Mouse (Mus musculus): ENCODE data around the gene Dgki. TPM values are rescaled to one million over a fixed set of nuclear protein-coding genes. Genes with fewer than 3 reads are reported as not detected.

Gene Dgki
- polyA plus RNA-seq, 1 experiment from 2014 or later: 7.0 TPM

GRCm38 (mm10) chr6:36926455-36926854 is 373.5 kb downstream of the Dgki start:
- WGBS: 61% methylated on average over 4 of the region's 4 CpGs
- Histone ChIP-seq H3K9me3 (no peaks in the 10 kb centered on the region), H3K27me3 (no peaks in the 10 kb centered on the region), H3K9ac (no peak overlapping the region), H3K36me3 (no peaks in the 10 kb centered on the region), H3K4me1 (replicated peaks) (0 out of 2 replicates have a peak, but pooled peaks cover 4% of the 10 kb centered on the region), H3K4me2 (no peak overlapping the region), H3K27ac (replicated peaks) (no peak overlapping the region), H3K4me3 (no peak overlapping the region)
- peak; percentile 72 for ATAC-seq (ENCODE audit: low FRiP score, low read depth)

- H3K36me3 ChIP-seq: peaks cover 10% of the 10 kb centered on the region; the same call in 1 of the 2 replicates
- H3K4me3 ChIP-seq: no peak overlapping the region
- 0 out of 2 replicates have a peak, but pooled peaks cover 4% of the 10 kb centered on the region for H3K4me1 ChIP-seq (replicated peaks)
- 79% methylated on average over 4 of the region's 4 CpGs for WGBS
- H3K9ac ChIP-seq: no peak overlapping the region
- no peak overlapping the region for H3K27ac ChIP-seq (replicated peaks)
- H3K4me2 ChIP-seq: no peak overlapping the region
- no peak for ATAC-seq (ENCODE audit: low FRiP score, low read depth)
- H3K9me3 ChIP-seq: no peaks in the 10 kb centered on the region; the same call in 1 of the 2 replicates
- no peaks in the 10 kb centered on the region for H3K27me3 ChIP-seq
Measured at GRCm38 (mm10) chr6:36922006-36922405, 378.0 kb downstream of the Dgki start.

GRCm38 (mm10) chr6:36911586-36911985 is 388.4 kb downstream of the Dgki start:
- Histone ChIP-seq H3K4me3 (no peak overlapping the region), H3K4me1 (replicated peaks) (no peaks in the 10 kb centered on the region), H3K27ac (replicated peaks) (0 out of 2 replicates have a peak overlapping the region, but pooled peaks have one; percentile 34), H3K36me3 (no peaks in the 10 kb centered on the region), H3K9ac (no peak overlapping the region), H3K27me3 (no peaks in the 10 kb centered on the region), H3K9me3 (no peaks in the 10 kb centered on the region), H3K4me2 (no peak overlapping the region)
- WGBS: 38% methylated on average over 6 of the region's 6 CpGs
- no peak for ATAC-seq (ENCODE audit: low FRiP score, low read depth)

GRCm38 (mm10) chr6:36907191-36907590 is 392.8 kb downstream of the Dgki start:
- Histone ChIP-seq H3K4me3 (no peak overlapping the region), H3K9me3 (no peaks in the 10 kb centered on the region), H3K27me3 (no peaks in the 10 kb centered on the region), H3K4me2 (no peak overlapping the region), H3K36me3 (no peaks in the 10 kb centered on the region), H3K4me1 (replicated peaks) (peaks cover 22% of the 10 kb centered on the region), H3K27ac (replicated peaks) (no peak overlapping the region), H3K9ac (no peak overlapping the region)
- no peak for ATAC-seq (ENCODE audit: low FRiP score, low read depth)
- 63% methylated on average over 3 of the region's 3 CpGs for WGBS

GRCm38 (mm10) chr6:36905965-36906364 is 394.0 kb downstream of the Dgki start:
- H3K27ac ChIP-seq (replicated peaks): no peak overlapping the region
- no peak for ATAC-seq (ENCODE audit: low FRiP score, low read depth)
- H3K27me3 ChIP-seq: no peaks in the 10 kb centered on the region
- H3K9me3 ChIP-seq: no peaks in the 10 kb centered on the region
- H3K36me3 ChIP-seq: no peaks in the 10 kb centered on the region
- 95% methylated on average over 3 of the region's 3 CpGs for WGBS
- no peak overlapping the region for H3K4me2 ChIP-seq
- H3K4me1 ChIP-seq (replicated peaks): peaks cover 22% of the 10 kb centered on the region
- no peak overlapping the region for H3K9ac ChIP-seq
- H3K4me3 ChIP-seq: no peak overlapping the region

DNA sequence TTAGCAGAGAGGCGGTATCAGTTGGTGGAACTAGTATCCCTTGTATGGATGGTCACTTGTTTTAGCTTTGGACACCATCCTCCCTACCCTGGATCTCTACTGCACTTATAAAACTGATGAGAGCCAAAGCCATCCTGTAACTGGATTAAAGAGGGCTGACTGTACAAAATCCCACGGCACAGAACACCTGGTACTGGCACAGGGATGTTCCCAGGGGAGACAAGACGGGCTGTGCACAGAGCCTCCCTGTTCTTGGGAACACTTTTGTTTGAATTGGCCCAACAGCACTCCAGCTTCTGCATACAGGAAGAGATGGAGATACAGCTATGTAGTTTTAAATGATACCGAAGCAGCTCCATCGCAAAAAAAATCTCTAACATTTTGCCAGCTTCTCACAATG is 395.1 kb downstream of the Dgki start:
- H3K4me2 ChIP-seq: no peak overlapping the region
- H3K4me1 ChIP-seq (replicated peaks): peaks cover 22% of the 10 kb centered on the region
- H3K9ac ChIP-seq: no peak overlapping the region
- no peaks in the 10 kb centered on the region for H3K36me3 ChIP-seq
- H3K4me3 ChIP-seq: no peak overlapping the region
- no peaks in the 10 kb centered on the region for H3K27me3 ChIP-seq
- no peaks in the 10 kb centered on the region for H3K9me3 ChIP-seq
- no peak overlapping the region for H3K27ac ChIP-seq (replicated peaks)
- 72% methylated on average over 5 of the region's 5 CpGs for WGBS
- no peak for ATAC-seq (ENCODE audit: low FRiP score, low read depth)

DNA sequence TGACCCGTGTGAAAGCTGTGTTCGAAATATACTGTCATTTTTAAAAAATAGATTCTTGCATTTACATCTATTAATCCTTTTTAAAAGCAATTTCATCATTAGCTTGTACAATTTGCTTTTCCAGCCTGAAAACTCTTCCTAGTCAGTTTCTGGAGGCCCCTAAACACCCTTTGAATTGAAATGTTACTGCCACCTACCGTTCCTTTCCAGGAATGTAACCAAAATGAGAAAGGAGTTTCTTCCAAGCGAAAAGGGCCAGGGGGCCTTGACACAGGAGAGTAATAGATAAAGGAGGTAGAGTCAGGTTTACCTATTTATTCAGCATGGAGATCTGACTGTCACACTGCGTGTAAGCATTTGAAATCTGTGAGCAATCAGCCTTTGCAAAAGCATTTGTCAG is 396.2 kb downstream of the Dgki start:
- 0 out of 2 replicates have a peak overlapping the region, but pooled peaks have one; percentile 27 for H3K4me2 ChIP-seq
- H3K27me3 ChIP-seq: no peaks in the 10 kb centered on the region
- H3K36me3 ChIP-seq: no peaks in the 10 kb centered on the region
- ATAC-seq (ENCODE audit: low FRiP score, low read depth): peak; percentile 75; the same call in 1 of the 2 replicates
- H3K9ac ChIP-seq: no peak overlapping the region
- H3K4me1 ChIP-seq (replicated peaks): peaks cover 22% of the 10 kb centered on the region
- 10% methylated on average over 5 of the region's 5 CpGs for WGBS
- H3K4me3 ChIP-seq: no peak overlapping the region
- H3K27ac ChIP-seq (replicated peaks): peak overlapping the region; percentile 67; the same call in 1 of the 2 replicates
- H3K9me3 ChIP-seq: no peaks in the 10 kb centered on the region

DNA sequence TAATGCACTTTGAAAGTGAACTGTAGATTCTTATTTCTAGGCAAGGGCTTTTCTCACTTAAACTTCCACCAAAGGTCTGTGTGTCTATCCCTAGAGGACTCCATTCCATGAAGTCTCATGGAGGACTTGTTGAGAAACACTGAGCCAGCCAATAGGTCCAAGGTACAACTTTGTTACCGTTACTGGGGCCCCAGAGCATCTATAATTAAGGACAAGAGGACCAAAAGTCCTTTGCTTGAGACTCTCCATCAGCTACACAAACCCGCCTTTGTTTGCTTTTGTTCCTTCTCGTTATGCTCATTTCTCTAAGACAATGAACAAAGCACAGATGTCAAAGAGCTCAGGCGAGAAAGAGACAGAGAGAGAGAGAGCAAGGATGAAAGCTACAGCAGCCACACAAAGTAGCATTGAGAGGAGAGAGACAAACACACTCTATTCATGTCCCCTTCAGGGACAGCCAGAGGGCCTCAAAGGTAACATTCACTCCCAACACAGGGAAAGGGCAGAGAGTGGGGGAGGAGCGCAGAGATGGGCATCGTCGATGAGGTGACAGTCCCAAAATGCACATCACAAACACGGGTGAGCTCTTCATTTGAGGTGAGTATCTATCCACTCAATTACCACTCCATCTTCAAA is 396.7 kb downstream of the Dgki start:
- Histone ChIP-seq H3K9me3 (no peaks in the 10 kb centered on the region), H3K27ac (replicated peaks) (peak overlapping the region; percentile 67), H3K36me3 (no peaks in the 10 kb centered on the region), H3K27me3 (no peaks in the 10 kb centered on the region), H3K4me3 (no peak overlapping the region), H3K4me2 (0 out of 2 replicates have a peak overlapping the region, but pooled peaks have one; percentile 27), H3K9ac (no peak overlapping the region), H3K4me1 (replicated peaks) (peaks cover 22% of the 10 kb centered on the region)
- 6% methylated on average over 8 of the region's 8 CpGs for WGBS
- peak; percentile 30; the same call in 1 of the 2 replicates for ATAC-seq (ENCODE audit: low FRiP score, low read depth)

GRCm38 (mm10) chr6:36899872-36900271 is 400.1 kb downstream of the Dgki start:
- no peak overlapping the region for H3K4me3 ChIP-seq
- H3K27me3 ChIP-seq: no peaks in the 10 kb centered on the region
- no peak overlapping the region for H3K27ac ChIP-seq (replicated peaks)
- 87% methylated on average over 4 of the region's 4 CpGs for WGBS
- H3K9me3 ChIP-seq: no peaks in the 10 kb centered on the region
- H3K36me3 ChIP-seq: no peaks in the 10 kb centered on the region
- no peak overlapping the region for H3K9ac ChIP-seq
- peaks cover 20% of the 10 kb centered on the region for H3K4me1 ChIP-seq (replicated peaks)
- no peak overlapping the region for H3K4me2 ChIP-seq
- ATAC-seq (ENCODE audit: low FRiP score, low read depth): no peak

DNA sequence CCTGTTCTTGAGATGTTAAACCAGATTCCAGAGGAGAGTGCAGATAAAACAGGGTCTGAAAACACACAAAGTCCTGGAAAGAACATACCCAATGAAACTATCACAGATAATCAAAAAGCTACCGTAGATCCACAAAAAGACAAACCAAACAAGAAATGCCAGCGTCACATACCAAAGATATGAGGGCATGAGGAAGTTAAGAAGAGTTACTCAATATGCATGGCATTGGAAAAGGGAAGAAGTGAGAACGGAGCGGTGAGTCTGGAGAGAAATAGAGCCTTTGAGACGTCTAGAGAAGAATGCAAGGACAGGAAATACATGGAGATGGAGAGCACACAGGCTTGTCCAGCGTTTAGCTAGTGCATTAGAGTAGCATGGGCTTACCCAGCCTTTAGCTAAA is 401.6 kb downstream of the Dgki start:
- H3K36me3 ChIP-seq: no peaks in the 10 kb centered on the region
- H3K9me3 ChIP-seq: no peaks in the 10 kb centered on the region
- 84% methylated on average over 6 of the region's 6 CpGs for WGBS

GRCm38 (mm10) chr6:36897616-36898149 is 402.3 kb downstream of the Dgki start:
- Histone ChIP-seq H3K9me3 (no peaks in the 10 kb centered on the region), H3K4me1 (replicated peaks) (no peaks in the 10 kb centered on the region; the same call in 1 of the 2 replicates), H3K4me3 (no peak overlapping the region), H3K27me3 (no peaks in the 10 kb centered on the region), H3K36me3 (no peaks in the 10 kb centered on the region), H3K9ac (no peak overlapping the region), H3K27ac (replicated peaks) (no peak overlapping the region), H3K4me2 (no peak overlapping the region)
- WGBS: 72% methylated on average over 3 of the region's 3 CpGs
- ATAC-seq (ENCODE audit: low FRiP score, low read depth): no peak

More for the DNA sequence above, 401.6 kb downstream of the Dgki start:
- no peaks in the 10 kb centered on the region for H3K27me3 ChIP-seq
- H3K27ac ChIP-seq (replicated peaks): no peak overlapping the region
- ATAC-seq (ENCODE audit: low FRiP score, low read depth): no peak
- no peak overlapping the region for H3K4me3 ChIP-seq
- H3K4me1 ChIP-seq (replicated peaks): peaks cover 7% of the 10 kb centered on the region
- no peak overlapping the region for H3K4me2 ChIP-seq
- no peak overlapping the region for H3K9ac ChIP-seq

DNA sequence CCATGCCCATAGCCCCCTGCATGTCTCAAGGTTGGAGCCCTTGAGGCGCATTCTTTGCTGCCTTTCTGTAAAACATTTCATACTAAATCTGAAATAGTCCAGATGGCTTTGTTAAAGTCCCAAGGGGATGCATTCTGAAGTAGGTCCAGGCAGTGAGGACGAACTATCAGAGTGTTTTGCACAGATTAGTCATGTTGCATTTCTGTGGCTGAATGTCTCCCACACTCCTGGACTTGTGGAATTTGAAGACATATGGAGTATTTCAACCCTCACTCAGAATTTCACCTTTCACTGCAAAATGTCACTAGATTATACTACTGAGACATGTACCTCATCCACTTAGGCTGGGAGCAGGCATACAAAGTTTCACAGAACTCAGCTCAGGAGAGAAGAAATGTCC is 403.3 kb downstream of the Dgki start:
- Histone ChIP-seq H3K36me3 (no peaks in the 10 kb centered on the region), H3K4me1 (replicated peaks) (0 out of 2 replicates have a peak, but pooled peaks cover 3% of the 10 kb centered on the region), H3K27me3 (no peaks in the 10 kb centered on the region), H3K9ac (no peak overlapping the region), H3K27ac (replicated peaks) (no peak overlapping the region), H3K9me3 (no peaks in the 10 kb centered on the region), H3K4me3 (no peak overlapping the region), H3K4me2 (no peak overlapping the region)
- 69% methylated on average over 2 of the region's 2 CpGs for WGBS
- no peak for ATAC-seq (ENCODE audit: low FRiP score, low read depth)

Data from hindbrain, embryonic 15.5 days (tissue).